Mouse (Mus musculus) heart, postnatal 0 days (tissue): ENCODE measurements around the gene Sowahc.

ENCODE experiments used
- CTCF ChIP-seq: IDR thresholded peaks from 2 replicates; pipeline ENCODE4 v1.5.1; 2016; ENCODE audit warnings: antibody characterized with exemption, control low read depth, low read depth
- EP300 ChIP-seq: IDR thresholded peaks from 2 replicates; pipeline ENCODE4 v1.6.1; 2016; ENCODE audit warnings: antibody characterized with exemption, low read depth

DNA sequence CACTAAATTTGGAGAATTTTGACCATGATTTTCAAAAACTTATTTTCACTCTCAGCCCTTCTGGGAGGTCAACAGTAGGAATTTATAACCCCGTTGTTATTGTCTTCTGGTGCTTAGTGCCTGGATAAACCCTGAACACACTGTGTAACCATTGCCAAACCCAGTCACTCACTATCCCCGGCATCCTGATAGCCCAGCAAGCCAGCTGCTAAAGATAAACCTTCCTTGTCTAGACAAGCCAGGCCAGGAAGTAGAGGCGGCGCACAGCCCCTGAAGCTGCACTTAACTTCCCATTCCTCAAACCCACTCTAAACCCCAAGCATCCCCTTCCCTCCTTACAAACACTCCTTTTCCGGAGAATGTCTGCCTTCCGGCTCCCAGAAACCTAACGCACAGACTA is 43.3 kb downstream of the Sowahc start:
- no peak for TF ChIP-seq CTCF
- TF ChIP-seq EP300 = no peak
